Mouse (Mus musculus) olfactory bulb, adult 2 months (tissue): ENCODE results near the gene Xpc.

Experiments
- CTCF ChIP-seq: fragments of 200-500 bp; IDR thresholded peaks from 2 replicates; pipeline ENCODE4 v1.5.1; 2012; ENCODE audit warnings: low read depth, mild to moderate bottlenecking, low read length, moderate library complexity; ENCODE audit not compliant: insufficient read depth
- POLR2A ChIP-seq: fragments of 200-500 bp; IDR thresholded peaks from 2 replicates; pipeline ENCODE4 v1.6.1; 2012; ENCODE audit warnings: mild to moderate bottlenecking, low read depth, low read length, moderate library complexity; ENCODE audit not compliant: insufficient read depth

DNA sequence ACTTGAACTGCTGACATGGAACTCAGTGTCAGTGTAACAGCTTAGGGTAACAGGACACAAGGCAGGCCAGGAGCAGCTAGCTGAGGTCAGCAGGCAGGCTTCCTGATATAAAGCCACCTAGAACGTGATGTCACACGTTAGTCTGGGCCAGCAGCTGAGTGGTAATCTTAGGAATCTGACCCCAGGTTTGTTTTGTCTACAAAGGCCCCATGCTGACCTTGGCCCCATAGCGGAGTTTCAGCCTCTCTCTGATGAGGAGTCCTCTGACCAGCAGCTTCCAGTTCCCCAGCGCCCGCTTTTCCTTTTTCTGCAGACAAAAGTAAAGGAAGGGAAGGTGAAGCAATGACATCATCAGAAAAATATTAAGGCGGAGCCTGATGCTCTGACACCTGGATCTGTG is 24.7 kb downstream of the Xpc start:
- TF ChIP-seq CTCF (no peak), POLR2A (no peak)
